Comparison of ENCODE assay signal across 22 mouse cellular contexts in the genomic region with DNA sequence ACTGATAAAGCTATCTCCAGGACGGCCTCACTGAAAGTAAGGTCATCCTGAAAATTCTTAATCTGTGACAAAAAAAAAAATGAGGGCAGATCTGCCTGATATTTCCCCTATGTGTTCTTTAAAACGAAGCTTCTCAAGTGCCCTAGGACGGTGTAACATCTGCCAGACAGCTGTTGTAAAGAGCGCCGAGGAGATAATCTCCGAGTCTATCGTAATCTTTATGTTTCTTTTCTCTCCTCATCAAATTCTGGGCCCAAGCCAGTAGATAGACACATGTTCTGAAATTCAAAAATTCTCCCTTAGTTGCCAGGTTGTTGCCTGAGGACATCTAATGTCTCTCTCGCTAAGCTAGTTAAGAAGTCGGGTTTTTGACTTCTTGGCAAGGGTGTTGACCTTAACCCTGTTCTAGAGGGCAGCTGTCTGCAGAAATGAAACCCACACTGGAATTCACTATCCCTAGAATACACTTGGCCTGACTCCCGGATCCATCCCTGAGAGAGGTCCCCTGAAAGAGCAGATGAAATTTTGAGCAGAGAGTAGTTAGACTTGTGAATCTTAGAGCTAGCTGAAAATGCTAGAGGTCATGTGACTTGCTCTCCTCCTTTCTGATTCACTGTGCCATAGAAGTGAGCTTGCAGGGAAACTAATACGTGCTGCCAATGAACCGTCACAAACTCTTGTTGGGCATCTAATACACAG.
DNase-seq lines count a peak whose midpoint lies in the region; ATAC-seq and TF ChIP-seq lines count a peak whose summit lies in the region.
"Had no signal": no experiment of that assay in that cellular context is flagged by ENCODE, and none has a peak within 500 bp of the region (broad histone marks: within the 10 kb centered on the region; RNA-seq: fewer than 3 reads in every experiment).

No protein-coding gene starts in this region.

- H3K36me3 ChIP-seq in intestine, embryonic 15.5 days: no peaks in the 10 kb centered on the region
- H3K36me3 ChIP-seq in intestine, embryonic 16.5 days (ENCODE audit: control insufficient read depth, insufficient read depth, low read length): no peaks in the 10 kb centered on the region
- no peaks in the 10 kb centered on the region for H3K36me3 ChIP-seq in embryonic facial prominence, embryonic 14.5 days (ENCODE audit: control insufficient read depth, insufficient read depth, low read length)
- H3K36me3 ChIP-seq: embryonic facial prominence, embryonic 12.5 days; midbrain, embryonic 15.5 days had no signal

- 65% methylated on average over 12 of the region's 12 CpGs for WGBS in intestine, embryonic 15.5 days
- 58% methylated on average over 12 of the region's 12 CpGs for WGBS in intestine, embryonic 16.5 days
- 41% methylated on average over 12 of the region's 12 CpGs for WGBS in embryonic facial prominence, embryonic 14.5 days

- H3K4me2 ChIP-seq in intestine, embryonic 15.5 days (replicated peaks): no peak overlapping the region
- no peak overlapping the region for H3K4me2 ChIP-seq in intestine, embryonic 16.5 days (ENCODE audit: low read depth, low read length)
- no peak overlapping the region for H3K4me2 ChIP-seq in embryonic facial prominence, embryonic 14.5 days (ENCODE audit: low read depth, low read length)
- H3K4me2 ChIP-seq: embryonic facial prominence, embryonic 12.5 days; liver, embryonic 11.5 days; midbrain, embryonic 15.5 days had no signal

- TF ChIP-seq CTCF in gastrocnemius, adult 2 months (IDR thresholded peaks at IDR 0.05): no peak

- H3K9me3 ChIP-seq in intestine, embryonic 15.5 days: no peaks in the 10 kb centered on the region
- H3K9me3 ChIP-seq in intestine, embryonic 16.5 days (ENCODE audit: control insufficient read depth, low read length): peaks cover 4% of the 10 kb centered on the region; the same call in 1 of the 2 replicates
- no peaks in the 10 kb centered on the region for H3K9me3 ChIP-seq in embryonic facial prominence, embryonic 14.5 days (ENCODE audit: control insufficient read depth, low read length)
- H3K9me3 ChIP-seq: embryonic facial prominence, embryonic 12.5 days; midbrain, embryonic 15.5 days had no signal

- H3K4me3 ChIP-seq in gastrocnemius, adult 2 months: peak overlapping the region; percentile 28
- H3K4me3 ChIP-seq in intestine, embryonic 15.5 days (replicated peaks): no peak overlapping the region
- no peak overlapping the region for H3K4me3 ChIP-seq in intestine, embryonic 16.5 days (ENCODE audit: low read length)
- no peak overlapping the region for H3K4me3 ChIP-seq in embryonic facial prominence, embryonic 14.5 days (ENCODE audit: low read depth, low read length)
- H3K4me3 ChIP-seq: embryonic facial prominence, embryonic 12.5 days; layer of hippocampus, adult 2 months; megakaryocyte, embryonic 14.5 days; midbrain, embryonic 15.5 days had no signal

- peak; percentile 43; the same call in 1 of the 2 replicates for ATAC-seq in intestine, embryonic 15.5 days
- no peak for ATAC-seq in intestine, embryonic 16.5 days
- peak; percentile 63; the same call in 1 of the 2 replicates for ATAC-seq in embryonic facial prominence, embryonic 14.5 days (ENCODE audit: low read depth)
- ATAC-seq: forebrain, postnatal 0 days; hindbrain, embryonic 16.5 days; midbrain, embryonic 15.5 days had no signal

- intact Hi-C loops in gastrocnemius, adult 2 months (cut with DNase I): no loop called here

- H3K4me1 ChIP-seq in intestine, embryonic 15.5 days (replicated peaks): no peaks in the 10 kb centered on the region
- H3K4me1 ChIP-seq in intestine, embryonic 16.5 days (ENCODE audit: control insufficient read depth, insufficient read depth, low read length): no peaks in the 10 kb centered on the region
- H3K4me1 ChIP-seq in embryonic facial prominence, embryonic 14.5 days (ENCODE audit: control insufficient read depth, insufficient read depth, low read length): peaks cover 11% of the 10 kb centered on the region
- H3K4me1 ChIP-seq: midbrain, embryonic 15.5 days had no signal

- no peak overlapping the region for H3K9ac ChIP-seq in intestine, embryonic 15.5 days
- no peak overlapping the region for H3K9ac ChIP-seq in intestine, embryonic 16.5 days (ENCODE audit: low read depth, low read length)
- no peak overlapping the region for H3K9ac ChIP-seq in embryonic facial prominence, embryonic 14.5 days (ENCODE audit: low read depth, low read length)
- H3K9ac ChIP-seq: embryonic facial prominence, embryonic 12.5 days; forebrain, postnatal 0 days; midbrain, embryonic 15.5 days had no signal

- no peak for DNase-seq in gastrocnemius, adult 2 months
- no peak for DNase-seq in gastrocnemius, postnatal 10 days
- DNase-seq in 3T3-L1 (ENCODE audit: low read depth, low spot score): peak; percentile 45
- peak; percentile 85 for DNase-seq in embryonic facial prominence, embryonic 14.5 days (ENCODE audit: low spot score)
- no peak for DNase-seq in c-Kit-positive CD71-positive TER-119-positive erythroid progenitor cells, embryonic 14.5 days (ENCODE audit: low spot score)
- DNase-seq: adrenal gland, adult 8-10 months; B cell, adult 2 months; cerebellum, adult 9-11 months; forebrain, postnatal 0 days; kidney, adult 8-10 months; kidney, postnatal 14 days; lung, adult 18-20 months; right cerebral cortex, postnatal 14 days; spleen, adult 18-20 months had no signal

- H3K27me3 ChIP-seq in intestine, embryonic 15.5 days (replicated peaks): no peaks in the 10 kb centered on the region
- no peaks in the 10 kb centered on the region for H3K27me3 ChIP-seq in intestine, embryonic 16.5 days (replicated peaks; ENCODE audit: control insufficient read depth, insufficient read depth, low read length)
- no peaks in the 10 kb centered on the region for H3K27me3 ChIP-seq in embryonic facial prominence, embryonic 14.5 days (replicated peaks; ENCODE audit: control insufficient read depth, insufficient read depth, low read length)
- H3K27me3 ChIP-seq: embryonic facial prominence, embryonic 12.5 days; midbrain, embryonic 15.5 days had no signal

- no peak overlapping the region for H3K27ac ChIP-seq in gastrocnemius, adult 2 months
- H3K27ac ChIP-seq in intestine, embryonic 15.5 days: no peak overlapping the region
- H3K27ac ChIP-seq in intestine, embryonic 16.5 days (ENCODE audit: low read length): no peak overlapping the region
- peak overlapping the region; percentile 31; the same call in 1 of the 2 replicates for H3K27ac ChIP-seq in embryonic facial prominence, embryonic 14.5 days (replicated peaks; ENCODE audit: low read depth, low read length)
- H3K27ac ChIP-seq: embryonic facial prominence, embryonic 12.5 days; layer of hippocampus, adult 2 months; midbrain, embryonic 15.5 days had no signal

Comparison
In these comparisons a context has a peak if more than half of its experiments do, and no peak if none do; other contexts are left out.
1. DNase-seq: peak in 3T3-L1 (single experiment) and embryonic facial prominence, embryonic 14.5 days (single experiment); none in gastrocnemius, adult 2 months (single experiment), gastrocnemius, postnatal 10 days (single experiment) and c-Kit-positive CD71-positive TER-119-positive erythroid progenitor cells, embryonic 14.5 days (single experiment).